Mouse (Mus musculus) lung, embryonic 14.5 days (tissue): ENCODE measurements around the gene Ccdc50. TPM values are rescaled to one million over a fixed set of nuclear protein-coding genes. Genes with fewer than 3 reads are reported as not detected.

Experiments
- ATAC-seq: fragments of 200-750 bp; cut with Nextera tagmentation; 2 replicates; pipeline ENCODE4 v1.8.0; 2017; ENCODE audit warnings: mild to moderate bottlenecking, moderate TSS enrichment, moderate library complexity; ENCODE audit not compliant: insufficient read depth
- DNase-seq: peaks from one replicate; pipeline ENCODE4 v3.0.0-alpha.2; 2015
- H3K27ac ChIP-seq: fragments of 300-500 bp; sonication (generic); 2 replicates; pipeline ENCODE4 v1.5.1; 2014; ENCODE audit warnings: low read depth, mild to moderate bottlenecking, moderate library complexity
- H3K27me3 ChIP-seq: fragments of 300-500 bp; sonication (generic); 2 replicates; pipeline ENCODE4 v1.6.1; 2014; ENCODE audit warnings: low read length, control low read depth; ENCODE audit not compliant: insufficient read depth
- H3K36me3 ChIP-seq: fragments of 300-500 bp; sonication (generic); 2 replicates; pipeline ENCODE4 v1.6.1; 2014; ENCODE audit warnings: control low read depth; ENCODE audit not compliant: insufficient read depth
- H3K4me1 ChIP-seq: fragments of 300-500 bp; sonication (generic); 2 replicates; pipeline ENCODE4 v1.6.1; 2014; ENCODE audit warnings: antibody characterized with exemption, control low read depth; ENCODE audit not compliant: insufficient read depth
- H3K4me2 ChIP-seq: fragments of 300-500 bp; sonication (generic); 2 replicates; pipeline ENCODE4 v1.6.1; 2014; ENCODE audit warnings: mild to moderate bottlenecking
- H3K4me3 ChIP-seq: fragments of 300-500 bp; sonication (generic); 2 replicates; pipeline ENCODE4 v1.5.1; 2014; ENCODE audit warnings: low read depth, low read length
- H3K9ac ChIP-seq: fragments of 300-500 bp; sonication (generic); 2 replicates; pipeline ENCODE4 v1.6.1; 2014
- H3K9me3 ChIP-seq: fragments of 300-500 bp; sonication (generic); 2 replicates; pipeline ENCODE4 v1.6.1; 2016; ENCODE audit warnings: low read depth, low read length, control low read depth
- CTCF ChIP-seq: IDR thresholded peaks from 2 replicates; pipeline ENCODE4 v1.5.1; 2016; ENCODE audit warnings: antibody characterized with exemption, low read depth
- WGBS: fragments of 180-500 bp; shearing (Covaris S2); extraction: QIAGEN DNeasy Blood & Tissue Kit; methylation state at CpG from one replicate; pipeline ENCODE4 v1.1.7; 2014; 5-methylcytosine and 5-hydroxymethylcytosine counted together
- polyA plus RNA-seq: library from polyadenylated mRNA; unstranded; fragments of >200 nt; fragmentation: Nextera tagmentation; extraction: Ambion mirVana; gene quantifications from 2 replicates; pipeline ENCODE4 v1.2.1, GENCODE M21; 2014

Ccdc50 gene
- polyA plus RNA-seq, 1 experiment from 2014 or later: 62.4 TPM

- WGBS: 94% methylated on average over 3 of the region's 3 CpGs
Measured at GRCm38 (mm10) chr16:27417632-27418031, 29.0 kb downstream of the Ccdc50 start.

GRCm38 (mm10) chr16:27420982-27421381, 32.3 kb downstream of the Ccdc50 start:
- no peak for TF ChIP-seq CTCF
- ATAC-seq: no peak

More at GRCm38 (mm10) chr16:27417632-27418031, 29.0 kb downstream of the Ccdc50 start:
- Histone ChIP-seq H3K9me3 (0 out of 2 replicates have a peak, but pooled peaks cover 9% of the 10 kb centered on the region), H3K4me3 (no peak overlapping the region), H3K27ac (no peak overlapping the region), H3K36me3 (peaks cover 54% of the 10 kb centered on the region), H3K4me1 (no peaks in the 10 kb centered on the region), H3K9ac (no peak overlapping the region), H3K27me3 (no peaks in the 10 kb centered on the region), H3K4me2 (no peak overlapping the region)
- ATAC-seq (no peak), DNase-seq (no peak)
- TF ChIP-seq CTCF: no peak

GRCm38 (mm10) chr16:27435034-27435433, 46.4 kb downstream of the Ccdc50 start:
- no peak for TF ChIP-seq CTCF
- H3K4me2 ChIP-seq: no peak overlapping the region
- H3K9ac ChIP-seq: no peak overlapping the region
- H3K27me3 ChIP-seq: no peaks in the 10 kb centered on the region
- no peak for ATAC-seq
- DNase-seq: no peak
- no peaks in the 10 kb centered on the region for H3K9me3 ChIP-seq
- H3K36me3 ChIP-seq: peaks cover 45% of the 10 kb centered on the region
- 82% methylated on average over 3 of the region's 3 CpGs for WGBS
- H3K4me3 ChIP-seq: no peak overlapping the region
- H3K4me1 ChIP-seq: no peaks in the 10 kb centered on the region
- no peak overlapping the region for H3K27ac ChIP-seq

More at GRCm38 (mm10) chr16:27420982-27421381, 32.3 kb downstream of the Ccdc50 start:
- no peaks in the 10 kb centered on the region for H3K27me3 ChIP-seq
- no peak overlapping the region for H3K4me2 ChIP-seq
- 95% methylated on average over 3 of the region's 3 CpGs for WGBS
- H3K9me3 ChIP-seq: 0 out of 2 replicates have a peak, but pooled peaks cover 9% of the 10 kb centered on the region
- H3K9ac ChIP-seq: no peak overlapping the region
- H3K4me3 ChIP-seq: no peak overlapping the region
- H3K36me3 ChIP-seq: peaks cover 41% of the 10 kb centered on the region
- no peak overlapping the region for H3K27ac ChIP-seq
- H3K4me1 ChIP-seq: no peaks in the 10 kb centered on the region
- DNase-seq: no peak

GRCm38 (mm10) chr16:27443941-27444340, 55.3 kb downstream of the Ccdc50 start:
- ATAC-seq (no peak), DNase-seq (peak; percentile 11)
- no peak overlapping the region for H3K4me2 ChIP-seq
- H3K4me1 ChIP-seq: no peaks in the 10 kb centered on the region
- no peaks in the 10 kb centered on the region for H3K27me3 ChIP-seq
- H3K27ac ChIP-seq: no peak overlapping the region
- H3K9ac ChIP-seq: no peak overlapping the region
- H3K4me3 ChIP-seq: no peak overlapping the region
- no peak for TF ChIP-seq CTCF
- WGBS: 89% methylated on average over 3 of the region's 3 CpGs
- no peaks in the 10 kb centered on the region for H3K9me3 ChIP-seq
- peaks cover 62% of the 10 kb centered on the region for H3K36me3 ChIP-seq

- H3K36me3 ChIP-seq: peaks cover 30% of the 10 kb centered on the region
- H3K9ac ChIP-seq: no peak overlapping the region
- DNase-seq: no peak
- no peaks in the 10 kb centered on the region for H3K9me3 ChIP-seq
- H3K27ac ChIP-seq: no peak overlapping the region
- H3K27me3 ChIP-seq: no peaks in the 10 kb centered on the region
- no peak for TF ChIP-seq CTCF
- 88% methylated on average over 5 of the region's 5 CpGs for WGBS
- no peak overlapping the region for H3K4me3 ChIP-seq
- H3K4me1 ChIP-seq: no peaks in the 10 kb centered on the region
- H3K4me2 ChIP-seq: no peak overlapping the region
- no peak for ATAC-seq
Measured at GRCm38 (mm10) chr16:27449360-27449759, 60.7 kb downstream of the Ccdc50 start.

- H3K4me3 ChIP-seq: no peak overlapping the region
Measured at GRCm38 (mm10) chr16:27450655-27451054, 62.0 kb downstream of the Ccdc50 start.

GRCm38 (mm10) chr16:27453396-27453795, 64.7 kb downstream of the Ccdc50 start:
- Histone ChIP-seq H3K4me1 (no peaks in the 10 kb centered on the region), H3K36me3 (peaks cover 8% of the 10 kb centered on the region), H3K9me3 (no peaks in the 10 kb centered on the region), H3K27ac (no peak overlapping the region), H3K4me3 (no peak overlapping the region), H3K9ac (no peak overlapping the region), H3K27me3 (no peaks in the 10 kb centered on the region), H3K4me2 (no peak overlapping the region)
- no peak for ATAC-seq
- WGBS: 71% methylated on average over 3 of the region's 3 CpGs
- DNase-seq: peak; percentile 23
- no peak for TF ChIP-seq CTCF

More at GRCm38 (mm10) chr16:27450655-27451054, 62.0 kb downstream of the Ccdc50 start:
- no peak overlapping the region for H3K27ac ChIP-seq
- ATAC-seq (no peak), DNase-seq (no peak)
- WGBS: 90% methylated on average over 2 of the region's 2 CpGs
- H3K27me3 ChIP-seq: no peaks in the 10 kb centered on the region
- no peak overlapping the region for H3K9ac ChIP-seq
- H3K36me3 ChIP-seq: peaks cover 20% of the 10 kb centered on the region
- H3K4me1 ChIP-seq: no peaks in the 10 kb centered on the region
- no peak for TF ChIP-seq CTCF
- no peak overlapping the region for H3K4me2 ChIP-seq
- H3K9me3 ChIP-seq: no peaks in the 10 kb centered on the region
